Mouse (Mus musculus) megakaryocyte, embryonic 14.5 days (primary cell): ENCODE measurements around the gene Trim47.

ENCODE experiments used
- FLI1 ChIP-seq: IDR thresholded peaks from 2 replicates; pipeline ENCODE4 v1.6.1; 2012; ENCODE audit warnings: low read length, inconsistent platforms, mixed read lengths
- GATA1 ChIP-seq: IDR thresholded peaks from 3 replicates; pipeline ENCODE4 v1.6.1; 2012; ENCODE audit warnings: mixed read lengths, low read length, inconsistent platforms, borderline replicate concordance

DNA sequence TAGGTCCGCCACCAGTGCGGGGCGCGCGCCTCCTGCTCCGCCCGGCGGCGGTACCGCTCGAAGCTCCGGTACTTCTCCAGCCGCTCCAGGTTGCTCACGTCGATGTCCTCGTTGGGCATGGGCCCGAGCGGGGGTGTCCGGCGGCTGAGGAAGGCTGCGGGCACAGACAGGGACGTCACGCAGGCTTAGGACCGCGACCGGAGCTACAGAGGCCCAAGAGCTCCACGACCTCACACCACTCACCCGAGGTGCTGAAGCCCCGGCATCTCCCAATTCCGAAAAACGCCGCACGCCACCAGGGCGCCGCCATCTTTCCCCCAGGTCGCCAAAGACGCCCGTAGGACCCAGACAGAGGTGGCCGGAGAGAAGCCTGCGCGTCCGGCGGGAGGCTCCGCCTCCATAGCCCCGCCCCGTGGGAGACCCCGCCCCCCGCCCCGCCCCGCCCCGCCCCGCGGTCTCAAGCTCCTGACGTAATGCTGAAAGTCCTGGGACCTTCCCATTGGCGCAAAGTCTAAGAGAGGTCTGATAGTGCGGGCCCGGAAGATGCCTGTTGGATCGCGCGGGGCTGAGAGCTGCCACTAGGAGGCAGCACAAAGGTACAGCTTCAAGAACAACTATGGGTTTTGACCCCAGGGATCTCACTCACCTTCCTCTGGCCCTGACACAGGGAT, 11.6 kb upstream of the Trim47 start, which contains the start of gene Mrpl38:
- no peak for TF ChIP-seq GATA1
- no peak for TF ChIP-seq FLI1
